Mouse (Mus musculus): ENCODE results near the gene Tgtp2. TPM values are rescaled to one million over a fixed set of nuclear protein-coding genes. Genes with fewer than 3 reads are reported as not detected.
A peak's percentile ranks its signal among the peaks of the same experiment; 100 is the strongest.
"Not testable (repeated sequence)": the region's sequence is repeated elsewhere in the genome, so short reads cannot be mapped to it uniquely, and the experiment has no call there.

Tgtp2 gene
- total RNA-seq (2014; rRNA removed) (0.46 TPM in 1 of 2 replicates, not detected in the other), polyA plus RNA-seq (2015; fragmentation: Nextera tagmentation; extraction: Ambion mirVana) (0.13 TPM in 1 of 2 replicates, not detected in the other)

DNA sequence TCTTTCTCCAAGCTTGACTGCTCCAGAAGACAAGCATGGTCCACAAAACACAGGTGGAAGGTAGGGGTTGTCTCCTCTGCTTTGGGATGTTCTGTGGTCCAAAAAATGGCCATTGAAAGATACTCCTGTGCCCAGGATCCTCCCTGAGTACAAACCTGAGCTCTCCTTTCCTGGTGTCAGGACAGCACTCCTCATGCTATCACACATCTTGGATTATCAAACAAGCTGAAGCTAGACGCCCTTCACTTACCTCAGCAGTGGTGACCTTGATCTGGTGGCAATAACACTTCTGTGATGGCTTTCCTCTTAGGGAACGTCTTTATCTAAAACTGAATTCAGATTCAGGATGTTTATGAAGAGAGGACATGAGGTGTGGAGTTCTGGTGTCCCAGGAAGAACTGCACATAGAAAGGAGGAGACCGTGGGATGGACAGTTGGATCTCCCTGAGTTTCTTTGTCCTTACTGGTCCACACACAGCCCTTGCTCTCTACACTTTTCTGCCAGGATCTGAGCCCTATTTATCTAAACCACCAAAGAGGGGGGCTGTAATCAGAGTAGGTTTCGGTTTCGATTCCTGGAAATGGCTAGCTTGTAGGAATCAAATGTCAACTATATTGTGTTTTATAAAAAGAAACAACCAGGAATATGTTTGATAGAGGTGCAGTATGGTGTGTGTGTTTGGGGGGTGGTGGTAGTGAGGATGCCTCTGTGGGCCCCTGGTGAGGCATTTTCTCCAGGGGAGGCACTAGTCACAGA lies at the start of gene Tgtp2:
Tgtp2 (minus strand) TSS at position 494 of the 757 bp plus-strand sequence.
- not testable (repeated sequence) for H3K9ac ChIP-seq; DNase-seq; H3K4me1 ChIP-seq (ENCODE audit: insufficient read depth); H3K9me3 ChIP-seq (ENCODE audit: low read length); H3K27ac ChIP-seq (ENCODE audit: low read depth, low read length); H3K4me2 ChIP-seq (ENCODE audit: low read depth); ATAC-seq; H3K36me3 ChIP-seq (ENCODE audit: insufficient read depth); H3K27me3 ChIP-seq (ENCODE audit: insufficient read depth, low read length); H3K4me3 ChIP-seq (ENCODE audit: low read depth, low read length)
- 76% methylated on average over 5 of the region's 5 CpGs for WGBS

DNA sequence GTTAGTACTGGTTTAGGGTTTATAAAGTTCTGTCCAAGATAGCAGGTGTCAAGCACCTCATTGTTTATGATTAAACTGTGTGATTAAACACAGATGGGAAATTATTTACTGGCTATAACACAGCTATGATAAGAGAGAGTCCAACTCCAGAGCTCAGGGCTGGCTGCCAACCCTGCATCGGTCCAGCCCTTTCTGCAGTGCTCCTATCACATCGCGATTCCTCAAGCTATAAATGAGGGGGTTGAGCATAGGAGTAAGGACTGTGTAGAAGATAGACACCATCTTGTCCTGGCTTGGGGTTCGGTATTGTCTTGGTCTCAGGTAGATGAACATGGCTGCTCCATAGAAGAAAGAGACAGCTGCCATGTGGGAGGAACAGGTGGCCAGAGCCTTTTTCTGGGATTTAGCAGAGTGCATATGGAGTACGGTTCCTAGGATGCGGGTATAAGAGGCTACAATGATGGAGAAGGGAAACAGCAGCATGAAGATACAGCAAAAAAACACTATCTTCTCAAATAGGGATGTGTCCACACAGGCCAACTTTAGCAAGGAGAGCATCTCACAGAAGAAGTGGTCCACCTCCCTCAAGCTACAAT lies 48.7 kb upstream of the Tgtp2 start:
- Histone ChIP-seq H3K36me3 (ENCODE audit: insufficient read depth) (no peaks in the 10 kb centered on the region), H3K4me1 (ENCODE audit: insufficient read depth) (no peaks in the 10 kb centered on the region), H3K27me3 (ENCODE audit: insufficient read depth, low read length) (no peaks in the 10 kb centered on the region), H3K4me3 (ENCODE audit: low read depth, low read length) (no peak overlapping the region), H3K9me3 (ENCODE audit: low read length) (no peaks in the 10 kb centered on the region), H3K9ac (no peak overlapping the region), H3K4me2 (ENCODE audit: low read depth) (no peak overlapping the region), H3K27ac (ENCODE audit: low read depth, low read length) (no peak overlapping the region)
- WGBS: 85% methylated on average over 6 of the region's 6 CpGs
- ATAC-seq: no peak
- no peak for DNase-seq
- TF ChIP-seq CTCF (IDR thresholded peaks at IDR 0.05; ENCODE audit: low read depth): no peak

DNA sequence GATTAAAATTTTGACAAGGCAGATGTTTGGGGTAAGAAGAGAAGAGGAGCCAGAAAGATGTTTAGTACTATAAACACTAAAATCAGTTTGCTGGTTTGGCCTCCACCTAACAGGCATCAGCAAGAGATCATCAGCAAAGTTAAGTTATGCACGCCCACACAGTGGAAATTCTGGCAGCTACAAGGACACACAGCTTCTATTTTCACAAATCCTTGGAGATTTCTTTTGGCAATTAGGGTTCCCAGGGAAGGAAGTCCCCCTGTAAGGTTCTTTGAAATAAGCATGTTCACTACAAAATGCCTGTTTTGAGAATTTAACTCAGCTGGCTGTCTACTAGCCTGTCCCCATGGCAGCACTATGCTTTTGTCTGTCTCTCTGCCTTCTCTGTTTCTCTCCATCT lies 47.0 kb upstream of the Tgtp2 start:
- H3K9me3 ChIP-seq (ENCODE audit: low read length): no peaks in the 10 kb centered on the region
- 43% methylated on average over 1 of the region's 1 CpGs for WGBS
- H3K4me1 ChIP-seq (ENCODE audit: insufficient read depth): no peaks in the 10 kb centered on the region
- no peak for DNase-seq
- H3K9ac ChIP-seq: no peak overlapping the region
- no peak for ATAC-seq
- H3K4me3 ChIP-seq (ENCODE audit: low read depth, low read length): no peak overlapping the region
- H3K36me3 ChIP-seq (ENCODE audit: insufficient read depth): no peaks in the 10 kb centered on the region
- H3K27ac ChIP-seq (ENCODE audit: low read depth, low read length): no peak overlapping the region
- no peaks in the 10 kb centered on the region for H3K27me3 ChIP-seq (ENCODE audit: insufficient read depth, low read length)
- H3K4me2 ChIP-seq (ENCODE audit: low read depth): no peak overlapping the region
- no peak for TF ChIP-seq CTCF (IDR thresholded peaks at IDR 0.05; ENCODE audit: low read depth)

DNA sequence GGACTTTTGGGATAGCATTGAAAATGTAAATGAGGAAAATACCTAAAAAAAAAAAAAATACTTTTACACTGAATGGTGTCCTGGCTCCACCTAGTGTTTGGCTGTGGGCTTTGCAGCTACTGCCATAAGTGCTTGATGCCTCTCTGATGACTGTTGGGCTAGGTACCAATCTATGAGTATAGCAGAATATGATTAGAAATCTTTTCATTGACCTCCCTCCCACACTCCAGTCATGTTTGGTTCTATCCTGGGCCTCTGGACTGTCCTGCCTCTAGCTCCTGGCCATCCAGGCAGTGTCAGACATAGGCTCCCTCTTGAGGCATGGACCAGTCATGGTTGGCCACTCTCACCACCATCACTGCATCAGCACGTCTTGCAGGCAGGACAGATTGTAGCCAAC lies 44.8 kb upstream of the Tgtp2 start:
- ATAC-seq (no peak), DNase-seq (peak; percentile 29)
- no peaks in the 10 kb centered on the region for H3K4me1 ChIP-seq (ENCODE audit: insufficient read depth)
- H3K4me2 ChIP-seq (ENCODE audit: low read depth): no peak overlapping the region
- peak; percentile 59 for TF ChIP-seq CTCF (IDR thresholded peaks at IDR 0.05; ENCODE audit: low read depth)
- no peaks in the 10 kb centered on the region for H3K36me3 ChIP-seq (ENCODE audit: insufficient read depth)
- no peak overlapping the region for H3K4me3 ChIP-seq (ENCODE audit: low read depth, low read length)
- H3K27me3 ChIP-seq (ENCODE audit: insufficient read depth, low read length): no peaks in the 10 kb centered on the region; the same call in 1 of the 2 replicates
- no peaks in the 10 kb centered on the region for H3K9me3 ChIP-seq (ENCODE audit: low read length)
- 16% methylated on average over 1 of the region's 1 CpGs for WGBS
- H3K27ac ChIP-seq (ENCODE audit: low read depth, low read length): no peak overlapping the region
- H3K9ac ChIP-seq: no peak overlapping the region

DNA sequence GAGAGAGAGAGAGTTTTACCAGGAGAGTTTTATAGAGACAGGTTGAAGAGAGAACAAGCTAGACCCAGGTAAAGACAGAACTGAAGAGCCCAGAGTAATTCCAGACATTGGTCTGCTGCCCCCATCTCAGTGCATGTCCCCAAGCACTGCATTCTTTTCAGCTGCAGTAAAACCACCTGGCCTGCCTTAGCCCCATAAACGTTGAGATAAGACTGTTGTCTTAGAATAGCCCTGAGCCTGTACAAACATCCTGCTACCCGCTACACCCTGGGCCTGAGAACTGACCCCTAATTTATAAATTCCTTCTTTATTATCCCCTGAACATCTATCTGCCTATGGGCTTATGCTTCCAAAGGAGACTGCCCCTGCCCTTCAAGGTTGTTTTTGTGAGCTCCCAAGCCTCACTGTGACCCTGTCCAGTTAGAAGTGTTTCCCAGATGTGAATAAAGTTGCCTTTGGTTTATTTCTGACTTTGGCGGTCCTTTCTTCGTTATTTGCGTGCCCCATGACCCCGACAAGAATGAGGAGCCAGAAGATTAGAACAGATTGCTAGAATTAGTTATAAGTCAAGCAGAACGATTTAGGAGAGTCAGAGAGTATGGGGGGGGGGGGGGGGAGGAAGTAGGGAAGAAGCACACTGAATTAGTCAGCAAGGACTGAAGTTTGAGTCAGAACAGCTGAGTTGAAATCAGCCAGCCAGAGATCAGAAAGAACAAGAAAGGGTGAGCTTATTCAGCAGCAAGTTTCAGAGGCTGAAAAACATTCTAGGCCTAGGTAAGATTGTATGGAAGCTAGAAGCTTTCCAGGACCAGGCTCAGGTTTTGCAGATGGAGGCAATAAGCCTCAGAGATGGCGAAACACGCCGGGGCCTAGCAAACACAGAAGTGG lies 43.9 kb upstream of the Tgtp2 start:
- Histone ChIP-seq H3K4me3 (ENCODE audit: low read depth, low read length) (no peak overlapping the region), H3K9ac (no peak overlapping the region), H3K36me3 (ENCODE audit: insufficient read depth) (no peaks in the 10 kb centered on the region), H3K4me1 (ENCODE audit: insufficient read depth) (no peaks in the 10 kb centered on the region), H3K27ac (ENCODE audit: low read depth, low read length) (no peak overlapping the region), H3K9me3 (ENCODE audit: low read length) (no peaks in the 10 kb centered on the region), H3K27me3 (ENCODE audit: insufficient read depth, low read length) (no peaks in the 10 kb centered on the region; the same call in 1 of the 2 replicates), H3K4me2 (ENCODE audit: low read depth) (no peak overlapping the region)
- DNase-seq (no peak), ATAC-seq (no peak)
- 71% methylated on average over 10 of the region's 10 CpGs for WGBS
- no peak for TF ChIP-seq CTCF (IDR thresholded peaks at IDR 0.05; ENCODE audit: low read depth)

DNA sequence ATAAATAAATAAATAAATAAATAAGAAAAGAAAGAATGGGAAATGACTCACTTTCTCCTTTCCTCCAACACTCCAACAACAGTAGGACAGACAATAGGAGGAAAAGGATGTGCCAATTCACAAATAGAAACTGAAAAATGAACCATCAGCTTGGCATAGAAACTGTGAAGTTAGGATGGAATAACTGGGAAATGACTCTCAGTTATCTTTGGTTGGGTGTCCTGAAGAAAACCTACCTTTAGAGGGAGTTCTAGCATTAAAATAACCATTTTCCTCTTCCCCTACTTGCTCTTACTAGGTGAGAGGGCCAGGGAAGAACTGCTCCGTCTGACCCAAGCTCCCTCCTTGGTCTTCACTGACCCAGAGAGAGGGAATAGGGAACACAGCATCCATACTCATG lies 41.7 kb upstream of the Tgtp2 start:
- H3K9ac ChIP-seq: no peak overlapping the region
- no peak for TF ChIP-seq CTCF (IDR thresholded peaks at IDR 0.05; ENCODE audit: low read depth)
- no peaks in the 10 kb centered on the region for H3K4me1 ChIP-seq (ENCODE audit: insufficient read depth)
- H3K4me2 ChIP-seq (ENCODE audit: low read depth): no peak overlapping the region
- DNase-seq (no peak), ATAC-seq (no peak)
- H3K36me3 ChIP-seq (ENCODE audit: insufficient read depth): no peaks in the 10 kb centered on the region
- H3K27me3 ChIP-seq (ENCODE audit: insufficient read depth, low read length): no peaks in the 10 kb centered on the region; the same call in 1 of the 2 replicates
- H3K4me3 ChIP-seq (ENCODE audit: low read depth, low read length): no peak overlapping the region
- no peak overlapping the region for H3K27ac ChIP-seq (ENCODE audit: low read depth, low read length)
- WGBS: 58% methylated on average over 1 of the region's 1 CpGs
- no peaks in the 10 kb centered on the region for H3K9me3 ChIP-seq (ENCODE audit: low read length)
